Mouse (Mus musculus): ENCODE data around the gene Ptpa.

DNA sequence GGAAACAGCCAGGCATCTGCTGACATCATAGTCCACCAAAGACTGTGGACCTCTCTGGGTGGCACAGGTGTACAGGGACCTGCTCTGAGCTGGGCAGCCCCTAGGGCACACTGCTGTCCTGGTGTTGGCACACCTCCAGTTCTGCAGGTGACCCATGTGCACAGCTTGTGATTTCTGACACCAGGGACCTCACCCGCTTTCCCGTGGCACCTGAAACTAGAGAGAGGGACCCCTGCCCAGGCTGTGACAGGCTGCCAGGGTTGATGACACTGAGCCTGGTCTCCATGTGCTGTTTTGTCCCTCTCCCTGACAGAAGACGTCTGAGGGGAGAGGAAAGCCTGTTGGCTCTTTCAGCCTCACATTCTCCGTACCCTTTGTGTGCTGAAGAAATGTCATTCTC, 22.0 kb downstream of the Ptpa start:
- TF ChIP-seq CTCF (IDR thresholded peaks at IDR 0.05; ENCODE audit: borderline replicate concordance, extremely low read depth, insufficient read depth, insufficient read length) (no peak), POLR2A (IDR thresholded peaks at IDR 0.05; ENCODE audit: borderline replicate concordance, extremely low read depth, insufficient read depth, insufficient read length, poor library complexity, severe bottlenecking) (no peak)
